Mouse (Mus musculus) ES-E14 (cell line): ENCODE results near the gene Mmadhc.

ENCODE experiments used
- CHD2 ChIP-seq: IDR thresholded peaks from 2 replicates; pipeline ENCODE4 v1.6.1; 2014; ENCODE audit warnings: mild to moderate bottlenecking, low read depth, low read length, inconsistent platforms
- HCFC1 ChIP-seq: IDR thresholded peaks from 2 replicates; pipeline ENCODE4 v1.6.1; 2012; ENCODE audit warnings: low read length, inconsistent platforms, borderline replicate concordance; ENCODE audit not compliant: insufficient read depth
- MAFK ChIP-seq: IDR thresholded peaks from 2 replicates; pipeline ENCODE4 v1.6.1; 2014; ENCODE audit warnings: mild to moderate bottlenecking, low read depth, low read length, inconsistent platforms; ENCODE audit not compliant: insufficient read depth
- ZC3H11A ChIP-seq: IDR thresholded peaks from 2 replicates; pipeline ENCODE4 v1.6.1; 2012; ENCODE audit warnings: low read depth, mild to moderate bottlenecking, inconsistent platforms, low read length, borderline replicate concordance
- ZNF384 ChIP-seq: IDR thresholded peaks from 2 replicates; pipeline ENCODE4 v1.6.1; 2012; ENCODE audit warnings: low read depth, low read length, inconsistent platforms

GRCm38 (mm10) chr2:50337596-50337995 is 41.0 kb upstream of the Mmadhc start:
- TF ChIP-seq CHD2 (no peak), ZC3H11A (no peak), HCFC1 (no peak), MAFK (no peak), ZNF384 (no peak)
